Mouse (Mus musculus): ENCODE results near the gene Arhgef28. TPM values are rescaled to one million over a fixed set of nuclear protein-coding genes. Genes with fewer than 3 reads are reported as not detected.
A peak's percentile ranks its signal among the peaks of the same experiment; 100 is the strongest.

The Arhgef28 gene
- polyA plus RNA-seq, 1 experiment from 2014 or later = 5.9 TPM

DNA sequence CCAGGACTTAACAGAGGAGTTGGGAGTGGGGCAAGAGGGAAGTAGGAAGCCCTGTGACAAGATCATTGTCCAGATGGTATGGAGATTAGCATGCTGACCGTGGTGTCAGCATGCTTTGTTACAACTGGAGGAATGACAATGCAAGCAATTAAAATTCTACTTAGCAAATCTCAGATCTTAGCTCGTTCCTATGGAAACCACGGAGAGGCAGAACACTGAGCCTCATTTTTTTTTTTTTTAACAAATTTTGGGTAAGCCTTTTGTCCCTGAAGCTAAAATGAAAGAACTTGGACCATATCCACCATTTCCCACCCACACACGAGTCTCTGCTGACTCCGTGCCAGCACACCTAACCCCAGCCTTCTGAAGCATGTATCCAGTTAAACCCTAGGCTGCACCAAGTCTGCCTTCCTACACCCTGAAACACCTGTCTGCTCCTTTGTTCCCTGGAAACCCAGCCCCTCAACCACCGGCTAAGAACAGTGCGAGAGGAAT lies 246.8 kb downstream of the Arhgef28 start:
- H3K36me3 ChIP-seq (replicated peaks) = no peaks in the 10 kb centered on the region
- no peaks in the 10 kb centered on the region for H3K27me3 ChIP-seq (ENCODE audit: poor library complexity, severe bottlenecking)
- H3K9me3 ChIP-seq = no peaks in the 10 kb centered on the region
- H3K27ac ChIP-seq = peak overlapping the region; percentile 68
- no peak for DNase-seq (ENCODE audit: extremely low spot score, low spot score)
- no peak overlapping the region for H3K4me3 ChIP-seq
- 33% methylated on average over 7 of the region's 7 CpGs for WGBS
- H3K4me1 ChIP-seq = peaks cover 40% of the 10 kb centered on the region

GRCm38 (mm10) chr13:97955759-97956158 lies 250.5 kb downstream of the Arhgef28 start:
- Histone ChIP-seq H3K27ac (no peak overlapping the region), H3K4me1 (peaks cover 37% of the 10 kb centered on the region), H3K9me3 (no peaks in the 10 kb centered on the region), H3K36me3 (replicated peaks) (no peaks in the 10 kb centered on the region), H3K27me3 (ENCODE audit: poor library complexity, severe bottlenecking) (no peaks in the 10 kb centered on the region), H3K4me3 (no peak overlapping the region)
- 67% methylated on average over 9 of the region's 9 CpGs for WGBS
- no peak for DNase-seq (ENCODE audit: extremely low spot score, low spot score)

DNA sequence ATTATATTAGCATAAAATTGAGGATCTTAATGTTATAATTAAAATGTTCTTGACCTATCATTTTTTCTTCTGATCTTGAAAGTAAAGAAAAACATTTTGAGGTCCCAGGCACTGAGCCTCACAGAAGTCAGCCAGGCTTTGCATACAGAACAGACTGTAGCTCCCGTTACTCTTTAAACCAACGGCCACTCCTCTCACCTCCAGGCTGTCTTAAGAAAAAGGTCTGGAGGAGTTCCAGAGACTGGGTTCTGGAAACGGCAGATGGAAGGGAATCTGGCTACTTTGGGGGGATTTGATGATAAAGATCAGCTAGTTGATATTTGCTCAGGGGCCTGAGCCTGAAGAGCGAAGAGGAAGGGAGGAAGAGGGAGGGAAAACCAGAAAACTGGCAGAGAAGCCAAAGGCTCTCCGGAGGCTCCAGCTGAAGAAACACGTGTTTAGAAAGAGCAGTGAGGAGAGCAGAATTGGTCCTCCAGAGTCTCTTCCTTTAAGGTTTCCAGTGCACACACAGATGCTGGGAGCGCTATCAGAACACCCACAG lies 251.2 kb downstream of the Arhgef28 start:
- Histone ChIP-seq H3K4me3 (no peak overlapping the region), H3K36me3 (replicated peaks) (no peaks in the 10 kb centered on the region), H3K27ac (no peak overlapping the region), H3K9me3 (no peaks in the 10 kb centered on the region), H3K27me3 (ENCODE audit: poor library complexity, severe bottlenecking) (no peaks in the 10 kb centered on the region), H3K4me1 (peaks cover 37% of the 10 kb centered on the region)
- 66% methylated on average over 7 of the region's 7 CpGs for WGBS
- no peak for DNase-seq (ENCODE audit: extremely low spot score, low spot score)

GRCm38 (mm10) chr13:97954051-97954450 lies 252.2 kb downstream of the Arhgef28 start:
- 58% methylated on average over 6 of the region's 6 CpGs for WGBS
- no peak overlapping the region for H3K4me3 ChIP-seq
- H3K9me3 ChIP-seq = no peaks in the 10 kb centered on the region
- no peak for DNase-seq (ENCODE audit: extremely low spot score, low spot score)
- no peaks in the 10 kb centered on the region for H3K27me3 ChIP-seq (ENCODE audit: poor library complexity, severe bottlenecking)
- no peaks in the 10 kb centered on the region for H3K36me3 ChIP-seq (replicated peaks)
- H3K27ac ChIP-seq = no peak overlapping the region
- H3K4me1 ChIP-seq = peaks cover 28% of the 10 kb centered on the region

GRCm38 (mm10) chr13:97953526-97953925 lies 252.7 kb downstream of the Arhgef28 start:
- DNase-seq (ENCODE audit: extremely low spot score, low spot score) = no peak
- 94% methylated on average over 19 of the region's 19 CpGs for WGBS
- H3K4me3 ChIP-seq = no peak overlapping the region
- no peak overlapping the region for H3K27ac ChIP-seq
- H3K36me3 ChIP-seq (replicated peaks) = no peaks in the 10 kb centered on the region
- H3K4me1 ChIP-seq = peaks cover 23% of the 10 kb centered on the region
- H3K27me3 ChIP-seq (ENCODE audit: poor library complexity, severe bottlenecking) = no peaks in the 10 kb centered on the region
- H3K9me3 ChIP-seq = no peaks in the 10 kb centered on the region

DNA sequence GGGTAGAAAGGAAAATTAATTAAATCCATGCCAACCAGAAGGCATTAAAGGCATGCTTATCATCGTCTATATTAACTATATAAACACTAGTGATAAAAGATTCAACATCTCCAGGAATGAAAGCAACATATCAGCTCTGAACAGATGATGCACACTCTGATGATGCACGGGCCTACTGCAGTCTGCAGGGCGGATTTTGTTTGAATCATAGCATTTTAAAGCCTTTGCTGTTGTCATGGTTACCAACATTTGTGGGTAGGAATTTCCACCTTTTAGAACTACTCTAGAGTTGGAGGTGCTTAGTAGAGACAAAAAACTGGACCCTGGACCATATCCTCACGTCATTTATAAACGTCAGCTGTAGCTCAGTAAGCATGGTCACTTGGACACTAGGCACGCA lies 257.4 kb downstream of the Arhgef28 start:
- Histone ChIP-seq H3K27ac (no peak overlapping the region), H3K9me3 (no peaks in the 10 kb centered on the region), H3K36me3 (replicated peaks) (no peaks in the 10 kb centered on the region), H3K4me1 (peaks cover 1% of the 10 kb centered on the region), H3K4me3 (no peak overlapping the region), H3K27me3 (ENCODE audit: poor library complexity, severe bottlenecking) (no peaks in the 10 kb centered on the region)
- no peak for DNase-seq (ENCODE audit: extremely low spot score, low spot score)
- 80% methylated on average over 6 of the region's 6 CpGs for WGBS

GRCm38 (mm10) chr13:97947598-97947997 lies 258.6 kb downstream of the Arhgef28 start:
- DNase-seq (ENCODE audit: extremely low spot score, low spot score) = no peak
- no peak overlapping the region for H3K4me3 ChIP-seq
- 80% methylated on average over 3 of the region's 3 CpGs for WGBS

DNA sequence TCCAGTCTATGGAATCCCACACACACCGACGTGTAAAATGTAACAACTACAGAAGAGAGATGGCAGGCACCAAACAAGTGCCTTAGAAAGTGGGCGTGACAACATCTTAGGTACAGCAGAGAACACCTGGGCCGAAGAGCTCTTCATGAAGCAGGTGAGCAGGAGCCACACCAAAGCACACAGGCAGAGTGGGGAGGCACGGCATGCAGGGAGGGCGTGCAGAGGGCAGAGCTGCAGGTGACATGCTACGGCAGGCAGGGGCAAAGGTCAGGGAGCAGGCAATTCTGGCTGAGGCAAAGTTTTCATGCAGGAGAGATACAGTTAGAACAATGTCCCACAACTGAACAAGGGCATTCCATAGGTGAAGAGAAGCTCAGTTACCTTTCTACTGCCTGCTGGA lies 259.8 kb downstream of the Arhgef28 start:
- no peak overlapping the region for H3K27ac ChIP-seq
- no peaks in the 10 kb centered on the region for H3K9me3 ChIP-seq
- no peak overlapping the region for H3K4me3 ChIP-seq
- no peaks in the 10 kb centered on the region for H3K4me1 ChIP-seq
- DNase-seq (ENCODE audit: extremely low spot score, low spot score) = no peak
- 90% methylated on average over 7 of the region's 7 CpGs for WGBS
- no peaks in the 10 kb centered on the region for H3K36me3 ChIP-seq (replicated peaks)
- no peaks in the 10 kb centered on the region for H3K27me3 ChIP-seq (ENCODE audit: poor library complexity, severe bottlenecking)

More at GRCm38 (mm10) chr13:97947598-97947997, 258.6 kb downstream of the Arhgef28 start:
- Histone ChIP-seq H3K4me1 (no peaks in the 10 kb centered on the region), H3K27me3 (ENCODE audit: poor library complexity, severe bottlenecking) (no peaks in the 10 kb centered on the region), H3K9me3 (no peaks in the 10 kb centered on the region), H3K36me3 (replicated peaks) (no peaks in the 10 kb centered on the region), H3K27ac (no peak overlapping the region)

GRCm38 (mm10) chr13:97941909-97942680 lies 264.1 kb downstream of the Arhgef28 start:
- no peak overlapping the region for H3K27ac ChIP-seq
- H3K27me3 ChIP-seq (ENCODE audit: poor library complexity, severe bottlenecking) = peaks cover 1% of the 10 kb centered on the region; the same call in 1 of the 2 replicates
- H3K4me1 ChIP-seq = peaks cover 18% of the 10 kb centered on the region
- no peaks in the 10 kb centered on the region for H3K36me3 ChIP-seq (replicated peaks)
- DNase-seq (ENCODE audit: extremely low spot score, low spot score) = no peak
- WGBS = 90% methylated on average over 13 of the region's 13 CpGs
- H3K4me3 ChIP-seq = no peak overlapping the region
- no peaks in the 10 kb centered on the region for H3K9me3 ChIP-seq

GRCm38 (mm10) chr13:97941099-97941498 lies 265.1 kb downstream of the Arhgef28 start:
- WGBS = 70% methylated on average over 6 of the region's 6 CpGs
- H3K27ac ChIP-seq = peak overlapping the region; percentile 56; the same call in 1 of the 2 replicates

DNA sequence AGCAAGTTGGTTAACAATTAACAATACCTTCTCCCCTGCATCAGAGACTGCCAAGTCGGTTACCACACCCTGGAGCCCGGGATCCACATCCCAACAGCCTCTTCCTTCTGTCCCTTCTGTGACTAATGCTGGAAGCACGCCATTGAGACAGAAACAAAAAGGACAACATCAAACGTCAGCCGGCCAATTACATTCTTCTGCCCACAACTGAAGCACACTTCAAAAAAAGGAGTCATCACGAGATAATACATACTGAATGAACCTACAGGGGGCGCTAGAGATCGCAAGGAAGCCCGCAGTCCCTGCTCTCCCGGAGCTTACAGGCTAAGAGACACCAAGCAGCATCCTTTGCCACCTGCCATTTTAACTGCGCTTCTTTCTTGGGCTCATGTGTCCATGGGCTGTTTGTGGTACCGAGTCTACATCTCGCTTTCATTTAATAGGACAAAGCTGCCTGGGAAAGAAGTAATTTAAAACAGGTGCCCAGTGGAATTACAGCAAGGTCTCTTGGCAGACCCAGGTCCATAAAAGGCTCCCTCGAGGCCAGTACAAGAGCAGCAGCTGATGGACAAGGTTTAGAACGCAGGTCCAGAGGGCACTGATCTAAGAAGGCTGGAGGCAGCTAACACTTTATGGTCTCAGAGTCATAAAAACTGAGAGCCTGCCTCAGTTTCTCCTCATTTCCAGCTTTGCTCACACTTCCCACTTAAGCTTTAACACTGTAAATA lies 266.6 kb downstream of the Arhgef28 start:
- 67% methylated on average over 15 of the region's 15 CpGs for WGBS
- Histone ChIP-seq H3K4me1 (peaks cover 18% of the 10 kb centered on the region), H3K27me3 (ENCODE audit: poor library complexity, severe bottlenecking) (peaks cover 4% of the 10 kb centered on the region; the same call in 1 of the 2 replicates), H3K36me3 (replicated peaks) (no peaks in the 10 kb centered on the region), H3K4me3 (no peak overlapping the region), H3K9me3 (no peaks in the 10 kb centered on the region), H3K27ac (no peak overlapping the region)
- no peak for DNase-seq (ENCODE audit: extremely low spot score, low spot score)

More at GRCm38 (mm10) chr13:97941099-97941498, 265.1 kb downstream of the Arhgef28 start:
- H3K36me3 ChIP-seq (replicated peaks) = no peaks in the 10 kb centered on the region
- no peak overlapping the region for H3K4me3 ChIP-seq
- no peak for DNase-seq (ENCODE audit: extremely low spot score, low spot score)
- no peaks in the 10 kb centered on the region for H3K9me3 ChIP-seq
- peaks cover 4% of the 10 kb centered on the region; the same call in 1 of the 2 replicates for H3K27me3 ChIP-seq (ENCODE audit: poor library complexity, severe bottlenecking)
- peaks cover 18% of the 10 kb centered on the region for H3K4me1 ChIP-seq

- Histone ChIP-seq H3K4me1 (peaks cover 18% of the 10 kb centered on the region), H3K27ac (no peak overlapping the region), H3K36me3 (replicated peaks) (no peaks in the 10 kb centered on the region), H3K27me3 (ENCODE audit: poor library complexity, severe bottlenecking) (peaks cover 4% of the 10 kb centered on the region; the same call in 1 of the 2 replicates), H3K9me3 (no peaks in the 10 kb centered on the region), H3K4me3 (no peak overlapping the region)
- WGBS = 38% methylated on average over 18 of the region's 18 CpGs
- DNase-seq (ENCODE audit: extremely low spot score, low spot score) = peak; percentile 93
Observed at GRCm38 (mm10) chr13:97938596-97939297, 267.5 kb downstream of the Arhgef28 start.
